Mouse (Mus musculus) liver, embryonic 14.5 days (tissue): ENCODE measurements around the gene Traf5. TPM values are rescaled to one million over a fixed set of nuclear protein-coding genes. Genes with fewer than 3 reads are reported as not detected.

ENCODE experiments used
- ATAC-seq: fragments of 200-750 bp; cut with Nextera tagmentation; 2 replicates; pipeline ENCODE4 v1.8.0; 2017; ENCODE audit warnings: moderate number of reproducible peaks, mild to moderate bottlenecking, moderate library complexity; ENCODE audit not compliant: insufficient read depth
- DNase-seq, 3 experiments: peaks; one replicate each; pipeline ENCODE4 v3.0.0-alpha.2; 2012 to 2013; ENCODE audit warnings: low read depth in 3 of 3, low spot score in 3 of 3
- H3K27ac ChIP-seq: fragments of 300-500 bp; sonication (generic); 2 replicates; pipeline ENCODE4 v1.5.1; 2014; ENCODE audit warnings: moderate library complexity, mild to moderate bottlenecking, control low read depth, inconsistent platforms
- H3K27me3 ChIP-seq: fragments of 300-500 bp; sonication (generic); 2 replicates; pipeline ENCODE4 v1.6.1; 2014; ENCODE audit warnings: mild to moderate bottlenecking, low read length, moderate library complexity; ENCODE audit not compliant: control insufficient read depth, insufficient read depth
- H3K36me3 ChIP-seq: fragments of 300-500 bp; sonication (generic); replicated peaks from 2 replicates; pipeline ENCODE4 v1.6.1; 2014; ENCODE audit warnings: low read depth; ENCODE audit not compliant: control insufficient read depth, insufficient read depth
- H3K4me1 ChIP-seq, 2 experiments: fragments of 200-500 bp in 1 of 2; fragments of 300-500 bp in 1 of 2; sonication (generic) in 1 of 2; replicated peaks; 2 replicates each; pipeline ENCODE4 v1.6.1; 2012 to 2014; ENCODE audit warnings: antibody characterized with exemption in 1 of 2, inconsistent platforms in 1 of 2, low read length in 1 of 2; ENCODE audit not compliant: control insufficient read depth in 2 of 2, insufficient read depth in 2 of 2
- H3K4me2 ChIP-seq: fragments of 300-500 bp; sonication (generic); 2 replicates; pipeline ENCODE4 v1.6.1; 2014; ENCODE audit warnings: low read depth, mild to moderate bottlenecking, control low read depth, moderate library complexity
- H3K4me3 ChIP-seq, 2 experiments: fragments of 200-500 bp in 1 of 2; fragments of 300-500 bp in 1 of 2; sonication (generic) in 1 of 2; 2 replicates each; pipeline ENCODE4 v1.5.1; 2012 to 2014; ENCODE audit warnings: low read depth in 2 of 2, low read length in 2 of 2, mild to moderate bottlenecking in 2 of 2, control low read depth in 1 of 2, inconsistent platforms in 1 of 2, moderate library complexity in 1 of 2; ENCODE audit not compliant: insufficient read depth in 1 of 2
- H3K9ac ChIP-seq: fragments of 300-500 bp; sonication (generic); replicated peaks from 2 replicates; pipeline ENCODE4 v1.6.1; 2014; ENCODE audit warnings: mild to moderate bottlenecking, control low read depth, moderate library complexity
- H3K9me3 ChIP-seq: fragments of 300-500 bp; sonication (generic); 2 replicates; pipeline ENCODE4 v1.6.1; 2016; ENCODE audit warnings: low read length, mixed read lengths; ENCODE audit not compliant: control insufficient read depth
- CTCF ChIP-seq: IDR thresholded peaks from 2 replicates; pipeline ENCODE4 v1.5.1; 2016; ENCODE audit warnings: antibody characterized with exemption, low read depth, control low read depth
- EP300 ChIP-seq: IDR thresholded peaks from 2 replicates; pipeline ENCODE4 v1.6.1; 2016; ENCODE audit warnings: antibody characterized with exemption, low read depth
- WGBS: fragments of 180-500 bp; shearing (Covaris S2); extraction: QIAGEN DNeasy Blood & Tissue Kit; methylation state at CpG from one replicate; pipeline ENCODE4 v1.1.7; 2014; ENCODE audit not compliant: insufficient replicate concordance; 5-methylcytosine and 5-hydroxymethylcytosine counted together
- polyA plus RNA-seq, 2 experiments: library from polyadenylated mRNA; depleted of rRNA in 1 of 2; stranded (reverse) in 1 of 2; unstranded in 1 of 2; fragments of >200 nt; fragmentation: Nextera tagmentation in 1 of 2; extraction: Ambion mirVana in 1 of 2; gene quantifications; 2 replicates each; pipeline versions ENCODE4 v1.2.1 to v1.2.3; 2012 to 2014

Gene Traf5
- polyA plus RNA-seq, 2 experiments = 4.9 to 7.2 TPM

DNA sequence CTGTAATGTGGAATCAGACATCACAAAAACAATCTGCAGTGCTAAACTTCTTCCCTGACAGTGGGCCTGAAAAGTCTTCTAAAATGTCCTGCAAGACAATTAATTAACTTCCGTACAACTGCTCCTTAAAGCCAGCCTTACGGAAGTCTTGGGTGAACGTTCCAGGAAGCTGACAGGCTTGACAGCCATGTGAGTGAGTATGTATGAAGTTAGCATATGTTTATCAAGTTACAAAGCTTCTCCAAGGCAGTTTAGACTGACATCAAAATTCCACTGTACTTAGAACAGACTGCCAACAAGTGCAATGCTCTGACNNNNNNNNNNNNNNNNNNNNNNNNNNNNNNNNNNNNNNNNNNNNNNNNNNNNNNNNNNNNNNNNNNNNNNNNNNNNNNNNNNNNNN is 38.6 kb downstream of the Traf5 start:
- no peaks in the 10 kb centered on the region for H3K4me1 ChIP-seq
- DNase-seq (no peak), ATAC-seq (no peak)
- no peaks in the 10 kb centered on the region for H3K36me3 ChIP-seq
- H3K9ac ChIP-seq = no peak overlapping the region
- H3K27ac ChIP-seq = no peak overlapping the region
- no peak overlapping the region for H3K4me3 ChIP-seq
- H3K4me2 ChIP-seq = no peak overlapping the region
- WGBS = 75% methylated on average over 3 of the region's 3 CpGs
- no peaks in the 10 kb centered on the region for H3K9me3 ChIP-seq
- H3K27me3 ChIP-seq = no peaks in the 10 kb centered on the region
- TF ChIP-seq CTCF (no peak), EP300 (no peak)

DNA sequence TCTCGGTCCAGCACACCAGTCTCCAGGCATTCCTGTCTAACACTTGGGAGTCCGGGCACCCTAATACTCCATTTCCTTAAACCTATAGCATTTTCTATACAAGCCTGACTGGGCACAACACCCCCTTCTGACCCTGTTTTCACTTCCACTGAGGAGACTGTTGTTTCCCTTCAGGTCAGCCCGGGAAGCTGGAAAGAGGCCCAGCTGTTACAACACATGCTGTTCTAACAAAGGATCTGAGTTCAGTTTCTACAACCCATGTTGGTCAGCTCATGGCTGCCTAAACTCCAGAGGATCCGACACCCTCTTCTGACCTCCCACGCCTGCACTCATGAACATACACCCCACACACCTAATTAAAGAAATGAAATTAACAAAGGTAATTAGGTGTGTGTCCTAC is 39.4 kb downstream of the Traf5 start:
- no peak for ATAC-seq
- Histone ChIP-seq H3K27me3 (no peaks in the 10 kb centered on the region), H3K9ac (no peak overlapping the region), H3K27ac (no peak overlapping the region), H3K4me1 (no peaks in the 10 kb centered on the region), H3K36me3 (no peaks in the 10 kb centered on the region), H3K9me3 (no peaks in the 10 kb centered on the region), H3K4me3 (no peak overlapping the region), H3K4me2 (no peak overlapping the region)
- DNase-seq = no peak
- 78% methylated on average over 5 of the region's 5 CpGs for WGBS
- no peak for TF ChIP-seq EP300
- TF ChIP-seq CTCF = no peak

DNA sequence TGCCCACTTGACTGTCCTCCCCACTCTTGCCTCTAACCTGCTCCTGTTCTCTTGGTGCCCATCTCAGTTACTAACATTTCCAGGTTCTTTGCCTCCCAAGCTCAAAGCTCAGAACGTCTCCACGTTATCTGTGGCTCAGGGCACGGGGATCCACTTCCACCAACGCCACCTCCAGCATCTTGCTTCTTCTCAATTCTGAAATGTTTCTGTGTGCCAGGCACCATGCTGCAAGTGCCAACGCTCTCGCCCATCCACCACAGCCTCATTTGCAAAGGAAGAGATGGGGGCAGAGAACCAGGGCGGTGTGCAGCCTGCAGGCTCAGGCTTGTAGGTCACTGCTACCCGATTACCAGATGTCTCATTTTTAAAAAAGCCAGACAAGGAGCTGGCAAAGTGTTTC is 39.9 kb downstream of the Traf5 start:
- Histone ChIP-seq H3K4me3 (no peak overlapping the region), H3K9ac (no peak overlapping the region), H3K9me3 (no peaks in the 10 kb centered on the region), H3K27ac (no peak overlapping the region), H3K27me3 (no peaks in the 10 kb centered on the region), H3K4me1 (no peaks in the 10 kb centered on the region), H3K4me2 (no peak overlapping the region), H3K36me3 (no peaks in the 10 kb centered on the region)
- 82% methylated on average over 8 of the region's 8 CpGs for WGBS
- DNase-seq (no peak), ATAC-seq (no peak)
- TF ChIP-seq EP300 (no peak), CTCF (no peak)

DNA sequence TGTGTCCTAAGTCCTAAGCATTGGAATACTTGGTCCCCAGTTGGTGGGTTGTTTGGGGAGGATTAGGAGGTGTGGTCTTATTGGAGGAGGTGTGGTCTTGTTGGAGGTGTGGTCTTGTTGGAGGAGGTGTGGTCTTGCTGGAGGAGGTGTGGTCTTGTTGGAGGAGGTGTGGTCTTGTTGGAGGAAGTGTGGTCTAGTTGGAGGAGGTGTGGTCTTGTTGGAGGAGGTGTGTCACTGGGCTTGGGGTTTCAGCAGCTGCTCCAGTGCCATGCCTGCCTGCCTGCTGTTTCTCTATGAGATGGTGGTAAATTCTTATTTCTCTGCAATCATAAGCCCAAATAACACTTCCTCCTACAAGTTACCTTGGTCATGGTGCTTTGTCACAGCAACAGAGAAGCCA is 93.3 kb downstream of the Traf5 start:
- peaks cover 11% of the 10 kb centered on the region for H3K36me3 ChIP-seq
- no peaks in the 10 kb centered on the region for H3K27me3 ChIP-seq
- no peak overlapping the region for H3K27ac ChIP-seq
- H3K4me2 ChIP-seq = no peak overlapping the region
- DNase-seq (no peak), ATAC-seq (no peak)
- no peak for TF ChIP-seq CTCF
- no peak for TF ChIP-seq EP300
- peaks cover 6 to 18% of the 10 kb centered on the region in 2 experiments for H3K4me1 ChIP-seq
- no peak overlapping the region for H3K9ac ChIP-seq
- no peak overlapping the region for H3K4me3 ChIP-seq
- H3K9me3 ChIP-seq = no peaks in the 10 kb centered on the region

DNA sequence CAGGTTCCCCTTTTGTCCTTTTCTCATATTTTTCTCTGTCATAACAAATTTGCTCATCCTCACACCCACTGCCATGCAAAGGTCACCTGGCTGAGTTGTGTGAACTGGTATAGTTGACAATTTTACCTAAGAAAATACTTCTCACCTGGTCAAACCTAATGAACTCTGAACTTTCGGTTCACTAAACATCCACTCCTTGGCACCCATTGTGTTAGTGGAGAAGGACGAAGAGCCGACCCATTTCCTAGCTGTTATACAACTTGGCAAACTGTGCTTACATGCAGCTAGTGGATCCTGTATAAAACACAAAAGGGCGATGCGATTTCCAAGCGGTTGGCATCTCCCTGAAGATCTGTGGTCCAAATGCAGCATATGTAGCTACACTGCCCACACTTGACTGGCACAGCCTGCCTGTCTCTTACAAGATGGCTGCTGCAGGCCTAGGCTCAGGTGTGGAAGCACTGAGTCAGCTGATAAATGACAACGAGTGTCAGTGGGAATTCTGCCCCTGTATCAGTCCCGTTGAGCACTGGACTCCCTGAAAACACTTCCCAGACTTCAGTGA is 95.7 kb downstream of the Traf5 start:
- H3K4me2 ChIP-seq = no peak overlapping the region
- no peak for ATAC-seq
- no peaks in the 10 kb centered on the region for H3K27me3 ChIP-seq
- WGBS = 77% methylated on average over 8 of the region's 8 CpGs
- no peak for DNase-seq
- peaks cover 11% of the 10 kb centered on the region for H3K36me3 ChIP-seq
- H3K9ac ChIP-seq = no peak overlapping the region
- no peak overlapping the region for H3K27ac ChIP-seq
- H3K4me1 ChIP-seq = peaks cover 6 to 19% of the 10 kb centered on the region in 2 experiments
- H3K4me3 ChIP-seq = no peak overlapping the region
- no peaks in the 10 kb centered on the region for H3K9me3 ChIP-seq
- TF ChIP-seq EP300 (no peak), CTCF (no peak)
